Mouse (Mus musculus): ENCODE data around the gene Abhd6. TPM values are rescaled to one million over a fixed set of nuclear protein-coding genes. Genes with fewer than 3 reads are reported as not detected.

The Abhd6 gene
- total and polyA plus RNA-seq, 3 experiments = not detected

- peaks cover 0 to 2% of the 10 kb centered on the region in 2 experiments; a peak in 2 of 4 replicates for H3K27me3 ChIP-seq (ENCODE audit: control insufficient read depth in 1 of 2, insufficient read depth in 2 of 2, low read length in 2 of 2)
- H3K9ac ChIP-seq (ENCODE audit: control insufficient read depth, low read depth, low read length, poor library complexity, severe bottlenecking) = no peak overlapping the region
- no peaks in the 10 kb centered on the region for H3K36me3 ChIP-seq (ENCODE audit: control insufficient read depth in 1 of 2, insufficient read depth in 2 of 2, low read length in 2 of 2)
- no peak overlapping the region for H3K4me3 ChIP-seq (ENCODE audit: control insufficient read depth in 1 of 2, insufficient read depth in 1 of 2, low read depth in 2 of 2, low read length in 2 of 2)
- no peak overlapping the region for H3K27ac ChIP-seq (ENCODE audit: control insufficient read depth, low read depth, low read length)
- no peak for DNase-seq (ENCODE audit: low read depth, low spot score)
- TF ChIP-seq TAL1 (IDR thresholded peaks at IDR 0.05; ENCODE audit: low read length) (no peak), E2F4 (IDR thresholded peaks at IDR 0.05; ENCODE audit: borderline replicate concordance, low read depth, low read length) (no peak), POLR2A (IDR thresholded peaks at IDR 0.05; ENCODE audit: control insufficient read depth in 1 of 2, insufficient read depth in 1 of 2, low read depth in 1 of 2, low read length in 2 of 2, poor library complexity in 1 of 2) (no peak), SIN3A (IDR thresholded peaks at IDR 0.05; ENCODE audit: low read length) (no peak), MAFK (IDR thresholded peaks at IDR 0.05; ENCODE audit: borderline replicate concordance, low read depth, low read length) (no peak), CTCF (IDR thresholded peaks at IDR 0.05 in 2 of 3, conservative IDR thresholded peaks at IDR 0.05 in 1 of 3; ENCODE audit: control insufficient read depth in 1 of 3, insufficient read depth in 1 of 3, low read depth in 2 of 3, low read length in 3 of 3, poor library complexity in 1 of 3, severe bottlenecking in 1 of 3) (no peak), TBP (IDR thresholded peaks at IDR 0.05; ENCODE audit: low read depth, low read length) (no peak), MAX (IDR thresholded peaks at IDR 0.05; ENCODE audit: low read length) (no peak), CHD1 (IDR thresholded peaks at IDR 0.05; ENCODE audit: low read depth, low read length) (no peak), JUND (IDR thresholded peaks at IDR 0.05; ENCODE audit: low read depth, low read length) (no peak), GABPA (IDR thresholded peaks at IDR 0.05; ENCODE audit: low read depth, low read length) (no peak), EP300 (IDR thresholded peaks at IDR 0.05; ENCODE audit: low read depth in 1 of 2, low read length in 2 of 2) (no peak), KAT2A (conservative IDR thresholded peaks at IDR 0.05; ENCODE audit: low read depth, low read length) (no peak), RCOR1 (IDR thresholded peaks at IDR 0.05; ENCODE audit: low read depth, low read length) (no peak), NELFE (IDR thresholded peaks at IDR 0.05; ENCODE audit: low read depth, low read length) (no peak), ZNF384 (IDR thresholded peaks at IDR 0.05; ENCODE audit: low read depth, low read length) (no peak), MYC (IDR thresholded peaks at IDR 0.05; ENCODE audit: low read depth, low read length) (no peak), ELF1 (IDR thresholded peaks at IDR 0.05; ENCODE audit: low read depth, low read length) (no peak)
- no peaks in the 10 kb centered on the region for H3K79me2 ChIP-seq (ENCODE audit: control insufficient read depth, insufficient read depth, low read length, poor library complexity)
- no peaks in the 10 kb centered on the region for H3K9me3 ChIP-seq (replicated peaks; ENCODE audit: insufficient read depth, low read length)
- H3K4me1 ChIP-seq (ENCODE audit: control insufficient read depth in 1 of 2, insufficient read depth in 2 of 2, low read length in 2 of 2) = no peaks in the 10 kb centered on the region
These were observed 33.7 kb downstream of the Abhd6 start for GRCm38 (mm10) chr14:8036406-8036805.

- Histone ChIP-seq H3K9ac (ENCODE audit: control insufficient read depth, low read depth, low read length, poor library complexity, severe bottlenecking) (no peak overlapping the region), H3K27ac (ENCODE audit: control insufficient read depth, low read depth, low read length) (no peak overlapping the region), H3K36me3 (ENCODE audit: control insufficient read depth in 1 of 2, insufficient read depth in 2 of 2, low read length in 2 of 2) (no peaks in the 10 kb centered on the region), H3K4me1 (ENCODE audit: control insufficient read depth in 1 of 2, insufficient read depth in 2 of 2, low read length in 2 of 2) (no peaks in the 10 kb centered on the region), H3K27me3 (ENCODE audit: control insufficient read depth in 1 of 2, insufficient read depth in 2 of 2, low read length in 2 of 2) (no peaks in the 10 kb centered on the region), H3K4me3 (ENCODE audit: control insufficient read depth in 1 of 2, insufficient read depth in 1 of 2, low read depth in 2 of 2, low read length in 2 of 2) (no peak overlapping the region), H3K9me3 (replicated peaks; ENCODE audit: insufficient read depth, low read length) (no peaks in the 10 kb centered on the region), H3K79me2 (ENCODE audit: control insufficient read depth, insufficient read depth, low read length, poor library complexity) (no peaks in the 10 kb centered on the region)
- TF ChIP-seq ZKSCAN1 (IDR thresholded peaks at IDR 0.05; ENCODE audit: low read depth, low read length) = no peak
- no peak for TF ChIP-seq SIN3A (IDR thresholded peaks at IDR 0.05; ENCODE audit: low read length)
- DNase-seq (ENCODE audit: low read depth, low spot score) = no peak
These were observed 35.4 kb downstream of the Abhd6 start for GRCm38 (mm10) chr14:8038150-8038549.
